ENCODE assay signal across 17 mouse cellular contexts in the genomic region with DNA sequence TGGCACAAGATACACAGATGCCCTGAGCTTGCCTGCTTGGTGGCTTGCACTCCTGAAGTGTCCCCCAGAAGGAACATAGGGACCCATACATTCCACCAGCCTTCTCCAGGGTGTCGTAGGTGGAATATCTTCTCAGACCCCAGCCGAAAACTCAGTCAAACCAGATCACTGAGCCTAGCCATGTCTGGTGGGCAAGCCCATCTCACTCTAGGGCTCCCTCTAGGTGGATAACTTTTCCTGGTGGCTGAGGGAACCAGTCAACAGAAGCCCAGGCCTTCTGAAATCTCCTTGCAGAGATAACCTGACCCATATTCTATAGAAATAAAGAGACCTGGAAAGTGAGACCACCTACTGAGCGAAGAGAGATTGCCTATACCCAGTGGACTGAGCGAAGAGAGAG. TPM values are rescaled to one million over a fixed set of nuclear protein-coding genes. Genes with fewer than 3 reads are reported as not detected.
DNase-seq lines count a peak whose midpoint lies in the region; ATAC-seq and TF ChIP-seq lines count a peak whose summit lies in the region.
"Had no signal": no experiment of that assay in that cellular context is flagged by ENCODE, and none has a peak within 500 bp of the region (broad histone marks: within the 10 kb centered on the region; RNA-seq: fewer than 3 reads in every experiment).

No protein-coding gene starts in this region.

- no peak overlapping the region for H3K4me3 ChIP-seq in hindbrain, embryonic 15.5 days
- no peak overlapping the region for H3K4me3 ChIP-seq in hindbrain, embryonic 16.5 days (ENCODE audit: low read length)
- H3K4me3 ChIP-seq in midbrain, postnatal 0 days (ENCODE audit: low read depth, low read length) = no peak overlapping the region
- no peak overlapping the region for H3K4me3 ChIP-seq in midbrain, embryonic 13.5 days (replicated peaks)
- H3K4me3 ChIP-seq in stomach, postnatal 0 days (ENCODE audit: low read depth, low read length) = no peak overlapping the region
- H3K4me3 ChIP-seq: forebrain, embryonic 15.5 days; heart, embryonic 15.5 days; midbrain, embryonic 15.5 days had no signal

- H3K4me2 ChIP-seq in hindbrain, embryonic 15.5 days = no peak overlapping the region
- H3K4me2 ChIP-seq in hindbrain, embryonic 16.5 days (ENCODE audit: low read length) = no peak overlapping the region
- no peak overlapping the region for H3K4me2 ChIP-seq in midbrain, postnatal 0 days (ENCODE audit: low read depth, low read length, poor library complexity, severe bottlenecking)
- H3K4me2 ChIP-seq in midbrain, embryonic 13.5 days (replicated peaks) = no peak overlapping the region
- H3K4me2 ChIP-seq in stomach, postnatal 0 days (replicated peaks; ENCODE audit: low read depth) = no peak overlapping the region
- H3K4me2 ChIP-seq: forebrain, embryonic 15.5 days; heart, embryonic 15.5 days; midbrain, embryonic 15.5 days had no signal

- H3K36me3 ChIP-seq in hindbrain, embryonic 15.5 days = no peaks in the 10 kb centered on the region
- H3K36me3 ChIP-seq in hindbrain, embryonic 16.5 days (ENCODE audit: control insufficient read depth, insufficient read depth, low read length) = no peaks in the 10 kb centered on the region
- no peaks in the 10 kb centered on the region for H3K36me3 ChIP-seq in midbrain, postnatal 0 days (ENCODE audit: insufficient read depth, low read length)
- H3K36me3 ChIP-seq in midbrain, embryonic 13.5 days = no peaks in the 10 kb centered on the region
- H3K36me3 ChIP-seq in stomach, postnatal 0 days (ENCODE audit: control insufficient read depth, insufficient read depth, low read length) = no peaks in the 10 kb centered on the region
- H3K36me3 ChIP-seq: forebrain, embryonic 15.5 days; heart, embryonic 15.5 days; midbrain, embryonic 15.5 days had no signal

- WGBS in hindbrain, embryonic 15.5 days = 89% methylated on average over 4 of the region's 4 CpGs
- WGBS in hindbrain, embryonic 16.5 days = 78% methylated on average over 4 of the region's 4 CpGs
- WGBS in midbrain, postnatal 0 days = 87% methylated on average over 4 of the region's 4 CpGs
- WGBS in midbrain, embryonic 13.5 days = 90% methylated on average over 4 of the region's 4 CpGs
- WGBS in stomach, postnatal 0 days = 88% methylated on average over 4 of the region's 4 CpGs

- no peak for TF ChIP-seq EP300 in stomach, postnatal 0 days (optimal IDR thresholded peaks at IDR 0.05)

- no peak for ATAC-seq in hindbrain, embryonic 15.5 days (ENCODE audit: low FRiP score, low read depth)
- ATAC-seq in hindbrain, embryonic 16.5 days = no peak
- no peak for ATAC-seq in midbrain, postnatal 0 days (ENCODE audit: low FRiP score)
- no peak for ATAC-seq in midbrain, embryonic 13.5 days
- ATAC-seq in stomach, postnatal 0 days (ENCODE audit: low FRiP score, low TSS enrichment) = no peak
- ATAC-seq: midbrain, embryonic 15.5 days had no signal

- no peaks in the 10 kb centered on the region for H3K27me3 ChIP-seq in hindbrain, embryonic 15.5 days
- no peaks in the 10 kb centered on the region; the same call in 1 of the 2 replicates for H3K27me3 ChIP-seq in hindbrain, embryonic 16.5 days (replicated peaks; ENCODE audit: control insufficient read depth, insufficient read depth, low read length)
- H3K27me3 ChIP-seq in midbrain, postnatal 0 days (ENCODE audit: insufficient read depth, low read length) = no peaks in the 10 kb centered on the region
- H3K27me3 ChIP-seq in midbrain, embryonic 13.5 days = no peaks in the 10 kb centered on the region
- no peaks in the 10 kb centered on the region for H3K27me3 ChIP-seq in stomach, postnatal 0 days (ENCODE audit: control insufficient read depth, insufficient read depth, low read length)
- H3K27me3 ChIP-seq: forebrain, embryonic 15.5 days; midbrain, embryonic 15.5 days had no signal

- H3K9ac ChIP-seq in hindbrain, embryonic 15.5 days = no peak overlapping the region
- no peak overlapping the region for H3K9ac ChIP-seq in hindbrain, embryonic 16.5 days (ENCODE audit: low read depth, low read length)
- H3K9ac ChIP-seq in midbrain, postnatal 0 days (replicated peaks; ENCODE audit: low read length, poor library complexity, severe bottlenecking) = no peak overlapping the region
- no peak overlapping the region for H3K9ac ChIP-seq in midbrain, embryonic 13.5 days (replicated peaks)
- H3K9ac ChIP-seq in stomach, postnatal 0 days (ENCODE audit: low read length) = no peak overlapping the region
- H3K9ac ChIP-seq: forebrain, embryonic 15.5 days; heart, embryonic 15.5 days; midbrain, embryonic 15.5 days had no signal

- H3K9me3 ChIP-seq in hindbrain, embryonic 15.5 days = no peaks in the 10 kb centered on the region
- H3K9me3 ChIP-seq in hindbrain, embryonic 16.5 days (ENCODE audit: control insufficient read depth, low read length) = no peaks in the 10 kb centered on the region
- H3K9me3 ChIP-seq in midbrain, postnatal 0 days (ENCODE audit: low read length) = no peaks in the 10 kb centered on the region
- no peaks in the 10 kb centered on the region for H3K9me3 ChIP-seq in midbrain, embryonic 13.5 days
- H3K9me3 ChIP-seq in stomach, postnatal 0 days (ENCODE audit: control insufficient read depth, low read length) = no peaks in the 10 kb centered on the region
- H3K9me3 ChIP-seq: forebrain, embryonic 15.5 days; heart, embryonic 15.5 days; midbrain, embryonic 15.5 days had no signal

- peak overlapping the region; percentile 15; the same call in 1 of the 2 replicates for H3K27ac ChIP-seq in hindbrain, embryonic 15.5 days (replicated peaks)
- H3K27ac ChIP-seq in hindbrain, embryonic 16.5 days (ENCODE audit: low read depth, low read length) = no peak overlapping the region
- H3K27ac ChIP-seq in midbrain, postnatal 0 days (ENCODE audit: low read depth, low read length) = no peak overlapping the region
- no peak overlapping the region for H3K27ac ChIP-seq in midbrain, embryonic 13.5 days
- no peak overlapping the region for H3K27ac ChIP-seq in stomach, postnatal 0 days (replicated peaks)
- H3K27ac ChIP-seq: forebrain, embryonic 15.5 days; heart, embryonic 15.5 days; midbrain, embryonic 15.5 days had no signal

- H3K4me1 ChIP-seq in hindbrain, embryonic 15.5 days (replicated peaks) = peaks cover 31% of the 10 kb centered on the region
- peaks cover 21% of the 10 kb centered on the region for H3K4me1 ChIP-seq in hindbrain, embryonic 16.5 days (ENCODE audit: control insufficient read depth, insufficient read depth, low read depth, low read length)
- H3K4me1 ChIP-seq in midbrain, postnatal 0 days (ENCODE audit: insufficient read depth, low read length) = no peaks in the 10 kb centered on the region
- H3K4me1 ChIP-seq in midbrain, embryonic 13.5 days (replicated peaks) = peaks cover 26% of the 10 kb centered on the region
- no peaks in the 10 kb centered on the region for H3K4me1 ChIP-seq in stomach, postnatal 0 days (replicated peaks; ENCODE audit: control insufficient read depth, insufficient read depth)

- no peak for DNase-seq in midbrain, postnatal 0 days (ENCODE audit: low spot score)
- no peak for DNase-seq in stomach, postnatal 0 days (ENCODE audit: low spot score)
- DNase-seq in right cerebral cortex, adult 2 months (ENCODE audit: low spot score in 2 of 2) = no peak
- DNase-seq in gastrocnemius, postnatal 25 days = no peak
- DNase-seq: cerebellum, postnatal 36 days; lung, adult 18-20 months; right cerebral cortex, postnatal 25 days had no signal

- peak; percentile 30 for TF ChIP-seq CTCF in midbrain, postnatal 0 days (IDR thresholded peaks at IDR 0.05)
- peak; percentile 26; the same call in 1 of the 2 replicates for TF ChIP-seq CTCF in stomach, postnatal 0 days (IDR thresholded peaks at IDR 0.05; ENCODE audit: low read depth)

RNA-seq across cellular contexts. Expression of a gene that starts 19.2 kb away (rescaled TPM):
- polyA plus RNA-seq in hindbrain, embryonic 15.5 days (2015; fragmentation: Nextera tagmentation; extraction: Ambion mirVana) = 7.7 and 9.6 TPM in 2 replicates
- polyA plus RNA-seq in hindbrain, embryonic 16.5 days (2015; fragmentation: Nextera tagmentation; extraction: Ambion mirVana) = 10.2 and 10.3 TPM in 2 replicates
- total RNA-seq in midbrain, postnatal 0 days (2014; rRNA removed) = 4.9 and 8.4 TPM in 2 replicates
- polyA plus RNA-seq in midbrain, postnatal 0 days (2015; fragmentation: Nextera tagmentation; extraction: Ambion mirVana) = 13.0 and 13.9 TPM in 2 replicates
- 0.68 and 1.1 TPM in 2 replicates for polyA plus RNA-seq in midbrain, embryonic 13.5 days (2015; fragmentation: Nextera tagmentation; extraction: Ambion mirVana)
- polyA plus RNA-seq in stomach, postnatal 0 days (2015; fragmentation: Nextera tagmentation; extraction: Ambion mirVana) = 0.07 and 0.13 TPM in 2 replicates
- not detected for total RNA-seq in gastrocnemius, postnatal 25 days (2021)
- total RNA-seq: ES-E14; granulocyte monocyte progenitor cell, adult 5-6 weeks; megakaryocyte progenitor cell, adult 5-6 weeks had no signal
- polyA plus RNA-seq: C2C12 had no signal

RNA-seq across cellular contexts. Expression of a gene that starts 41.9 kb away (rescaled TPM):
- 5.3 and 7.7 TPM in 2 replicates for polyA plus RNA-seq in hindbrain, embryonic 15.5 days (2015; fragmentation: Nextera tagmentation; extraction: Ambion mirVana)
- 4.9 and 5.8 TPM in 2 replicates for polyA plus RNA-seq in hindbrain, embryonic 16.5 days (2015; fragmentation: Nextera tagmentation; extraction: Ambion mirVana)
- total RNA-seq in midbrain, postnatal 0 days (2014; rRNA removed) = 4.2 and 12.3 TPM in 2 replicates
- 0.21 and 0.45 TPM in 2 replicates for polyA plus RNA-seq in midbrain, postnatal 0 days (2015; fragmentation: Nextera tagmentation; extraction: Ambion mirVana)
- polyA plus RNA-seq in midbrain, embryonic 13.5 days (2015; fragmentation: Nextera tagmentation; extraction: Ambion mirVana) = 0.19 and 0.82 TPM in 2 replicates
- polyA plus RNA-seq in stomach, postnatal 0 days (2015; fragmentation: Nextera tagmentation; extraction: Ambion mirVana) = 0.13 and 0.22 TPM in 2 replicates
- total RNA-seq in gastrocnemius, postnatal 25 days (2021) = not detected
- total RNA-seq: ES-E14; granulocyte monocyte progenitor cell, adult 5-6 weeks; megakaryocyte progenitor cell, adult 5-6 weeks had no signal
- polyA plus RNA-seq: forebrain, embryonic 15.5 days had no signal

RNA-seq across cellular contexts. Expression of a gene that starts 43.9 kb away (rescaled TPM):
- polyA plus RNA-seq in hindbrain, embryonic 15.5 days (2015; fragmentation: Nextera tagmentation; extraction: Ambion mirVana) = 8.0 and 10.4 TPM in 2 replicates
- polyA plus RNA-seq in hindbrain, embryonic 16.5 days (2015; fragmentation: Nextera tagmentation; extraction: Ambion mirVana) = 9.6 and 11.8 TPM in 2 replicates
- total RNA-seq in midbrain, postnatal 0 days (2014; rRNA removed) = 14.3 and 17.0 TPM in 2 replicates
- 7.3 and 9.3 TPM in 2 replicates for polyA plus RNA-seq in midbrain, postnatal 0 days (2015; fragmentation: Nextera tagmentation; extraction: Ambion mirVana)
- 6.0 and 6.9 TPM in 2 replicates for polyA plus RNA-seq in midbrain, embryonic 13.5 days (2015; fragmentation: Nextera tagmentation; extraction: Ambion mirVana)
- polyA plus RNA-seq in stomach, postnatal 0 days (2015; fragmentation: Nextera tagmentation; extraction: Ambion mirVana) = 1.4 and 3.4 TPM in 2 replicates
- 1 to 10 TPM; 8.2 to 8.7 TPM for total RNA-seq in gastrocnemius, postnatal 25 days (2021)
- total RNA-seq: granulocyte monocyte progenitor cell, adult 5-6 weeks; megakaryocyte progenitor cell, adult 5-6 weeks had no signal

RNA-seq across cellular contexts. Expression of a gene that starts 51.1 kb away (rescaled TPM):
- polyA plus RNA-seq in hindbrain, embryonic 15.5 days (2015; fragmentation: Nextera tagmentation; extraction: Ambion mirVana) = 0.22 and 0.35 TPM in 2 replicates
- 0.21 and 3.5 TPM in 2 replicates for polyA plus RNA-seq in hindbrain, embryonic 16.5 days (2015; fragmentation: Nextera tagmentation; extraction: Ambion mirVana)
- total RNA-seq in midbrain, postnatal 0 days (2014; rRNA removed) = 0.16 TPM in 1 of 2 replicates, not detected in the other
- polyA plus RNA-seq in midbrain, postnatal 0 days (2015; fragmentation: Nextera tagmentation; extraction: Ambion mirVana) = 0.15 TPM in 1 of 2 replicates, not detected in the other
- not detected in 2 replicates for polyA plus RNA-seq in midbrain, embryonic 13.5 days (2015; fragmentation: Nextera tagmentation; extraction: Ambion mirVana)
- polyA plus RNA-seq in stomach, postnatal 0 days (2015; fragmentation: Nextera tagmentation; extraction: Ambion mirVana) = 0.55 and 1.1 TPM in 2 replicates
- 10 to 100 TPM in 1 of 2 experiments, 1 to 10 TPM in 1; 4.8 to 14.4 TPM for total RNA-seq in gastrocnemius, postnatal 25 days (2021)
- total RNA-seq: ES-E14; granulocyte monocyte progenitor cell, adult 5-6 weeks; megakaryocyte progenitor cell, adult 5-6 weeks had no signal
